Mouse (Mus musculus): ENCODE results near the gene Pklr. TPM values are rescaled to one million over a fixed set of nuclear protein-coding genes. Genes with fewer than 3 reads are reported as not detected.
A peak's percentile ranks its signal among the peaks of the same experiment; 100 is the strongest.

The Pklr gene
- polyA plus RNA-seq, 1 experiment = 79.3 TPM

- 61% methylated on average over 12 of the region's 12 CpGs for WGBS
These were observed 33.2 kb upstream of the Pklr start for GRCm38 (mm10) chr3:89102495-89103290.

GRCm38 (mm10) chr3:89103291-89103595 is 32.7 kb upstream of the Pklr start:
- H3K4me1 ChIP-seq (ENCODE audit: control insufficient read depth, insufficient read depth, low read length) = no peaks in the 10 kb centered on the region; the same call in 1 of the 2 replicates
- H3K4me3 ChIP-seq (ENCODE audit: insufficient read depth, low read depth, low read length) = no peak overlapping the region
- DNase-seq = no peak
- H3K27ac ChIP-seq (ENCODE audit: insufficient read depth, low read depth, low read length) = no peak overlapping the region
- no peak for TF ChIP-seq POLR2A (IDR thresholded peaks at IDR 0.05; ENCODE audit: low read depth, low read length)
- TF ChIP-seq CTCF (conservative IDR thresholded peaks at IDR 0.05; ENCODE audit: insufficient read depth, insufficient read length, low read depth, low read length) = no peak
- no peaks in the 10 kb centered on the region for H3K27me3 ChIP-seq (replicated peaks; ENCODE audit: control insufficient read depth, insufficient read depth, low read length)
- WGBS = 61% methylated on average over 4 of the region's 4 CpGs
- no peaks in the 10 kb centered on the region for H3K36me3 ChIP-seq (ENCODE audit: control insufficient read depth, insufficient read depth, low read length)

More at GRCm38 (mm10) chr3:89102495-89103290, 33.2 kb upstream of the Pklr start:
- H3K27ac ChIP-seq (ENCODE audit: insufficient read depth, low read depth, low read length) = no peak overlapping the region
- DNase-seq = no peak
- no peak overlapping the region for H3K4me3 ChIP-seq (ENCODE audit: insufficient read depth, low read depth, low read length)
- TF ChIP-seq POLR2A (IDR thresholded peaks at IDR 0.05; ENCODE audit: low read depth, low read length) = no peak
- no peak for TF ChIP-seq CTCF (conservative IDR thresholded peaks at IDR 0.05; ENCODE audit: insufficient read depth, insufficient read length, low read depth, low read length)
- no peaks in the 10 kb centered on the region for H3K27me3 ChIP-seq (replicated peaks; ENCODE audit: control insufficient read depth, insufficient read depth, low read length)
- H3K36me3 ChIP-seq (ENCODE audit: control insufficient read depth, insufficient read depth, low read length) = no peaks in the 10 kb centered on the region
- no peaks in the 10 kb centered on the region; the same call in 1 of the 2 replicates for H3K4me1 ChIP-seq (ENCODE audit: control insufficient read depth, insufficient read depth, low read length)

GRCm38 (mm10) chr3:89106881-89107280 is 29.1 kb upstream of the Pklr start:
- no peak overlapping the region for H3K4me3 ChIP-seq (ENCODE audit: insufficient read depth, low read depth, low read length)
- H3K4me1 ChIP-seq (ENCODE audit: control insufficient read depth, insufficient read depth, low read length) = no peaks in the 10 kb centered on the region; the same call in 1 of the 2 replicates
- no peaks in the 10 kb centered on the region for H3K27me3 ChIP-seq (replicated peaks; ENCODE audit: control insufficient read depth, insufficient read depth, low read length)
- no peak overlapping the region for H3K27ac ChIP-seq (ENCODE audit: insufficient read depth, low read depth, low read length)
- TF ChIP-seq CTCF (conservative IDR thresholded peaks at IDR 0.05; ENCODE audit: insufficient read depth, insufficient read length, low read depth, low read length) = no peak
- no peak for TF ChIP-seq POLR2A (IDR thresholded peaks at IDR 0.05; ENCODE audit: low read depth, low read length)
- H3K36me3 ChIP-seq (ENCODE audit: control insufficient read depth, insufficient read depth, low read length) = no peaks in the 10 kb centered on the region
- no peak for DNase-seq

GRCm38 (mm10) chr3:89107545-89107944 is 28.4 kb upstream of the Pklr start:
- WGBS = 74% methylated on average over 3 of the region's 3 CpGs
- TF ChIP-seq POLR2A (IDR thresholded peaks at IDR 0.05; ENCODE audit: low read depth, low read length) (no peak), CTCF (conservative IDR thresholded peaks at IDR 0.05; ENCODE audit: insufficient read depth, insufficient read length, low read depth, low read length) (no peak)

GRCm38 (mm10) chr3:89108146-89108545 is 27.8 kb upstream of the Pklr start:
- Histone ChIP-seq H3K4me3 (ENCODE audit: insufficient read depth, low read depth, low read length) (no peak overlapping the region), H3K27me3 (replicated peaks; ENCODE audit: control insufficient read depth, insufficient read depth, low read length) (no peaks in the 10 kb centered on the region), H3K36me3 (ENCODE audit: control insufficient read depth, insufficient read depth, low read length) (no peaks in the 10 kb centered on the region), H3K27ac (ENCODE audit: insufficient read depth, low read depth, low read length) (no peak overlapping the region), H3K4me1 (ENCODE audit: control insufficient read depth, insufficient read depth, low read length) (no peaks in the 10 kb centered on the region)
- 22% methylated on average over 1 of the region's 1 CpGs for WGBS
- DNase-seq = no peak
- no peak for TF ChIP-seq CTCF (conservative IDR thresholded peaks at IDR 0.05; ENCODE audit: insufficient read depth, insufficient read length, low read depth, low read length)
- no peak for TF ChIP-seq POLR2A (IDR thresholded peaks at IDR 0.05; ENCODE audit: low read depth, low read length)

More at GRCm38 (mm10) chr3:89107545-89107944, 28.4 kb upstream of the Pklr start:
- no peaks in the 10 kb centered on the region for H3K36me3 ChIP-seq (ENCODE audit: control insufficient read depth, insufficient read depth, low read length)
- no peak overlapping the region for H3K27ac ChIP-seq (ENCODE audit: insufficient read depth, low read depth, low read length)
- H3K27me3 ChIP-seq (replicated peaks; ENCODE audit: control insufficient read depth, insufficient read depth, low read length) = no peaks in the 10 kb centered on the region
- H3K4me3 ChIP-seq (ENCODE audit: insufficient read depth, low read depth, low read length) = no peak overlapping the region
- DNase-seq = no peak
- no peaks in the 10 kb centered on the region for H3K4me1 ChIP-seq (ENCODE audit: control insufficient read depth, insufficient read depth, low read length)

- WGBS = 24% methylated on average over 4 of the region's 4 CpGs
- no peaks in the 10 kb centered on the region for H3K36me3 ChIP-seq (ENCODE audit: control insufficient read depth, insufficient read depth, low read length)
- DNase-seq = peak; percentile 70
These were observed 22.9 kb upstream of the Pklr start for GRCm38 (mm10) chr3:89113058-89113457.

GRCm38 (mm10) chr3:89115522-89115921 is 20.4 kb upstream of the Pklr start:
- 4% methylated on average over 2 of the region's 2 CpGs for WGBS
- TF ChIP-seq POLR2A (IDR thresholded peaks at IDR 0.05; ENCODE audit: low read depth, low read length) (no peak), CTCF (conservative IDR thresholded peaks at IDR 0.05; ENCODE audit: insufficient read depth, insufficient read length, low read depth, low read length) (peak; percentile 46)
- peak; percentile 67 for DNase-seq
- Histone ChIP-seq H3K27ac (ENCODE audit: insufficient read depth, low read depth, low read length) (no peak overlapping the region), H3K4me3 (ENCODE audit: insufficient read depth, low read depth, low read length) (no peak overlapping the region), H3K4me1 (ENCODE audit: control insufficient read depth, insufficient read depth, low read length) (no peaks in the 10 kb centered on the region), H3K36me3 (ENCODE audit: control insufficient read depth, insufficient read depth, low read length) (no peaks in the 10 kb centered on the region), H3K27me3 (replicated peaks; ENCODE audit: control insufficient read depth, insufficient read depth, low read length) (no peaks in the 10 kb centered on the region)

More at GRCm38 (mm10) chr3:89113058-89113457, 22.9 kb upstream of the Pklr start:
- Histone ChIP-seq H3K27ac (ENCODE audit: insufficient read depth, low read depth, low read length) (peak overlapping the region; percentile 19; the same call in 1 of the 2 replicates), H3K27me3 (replicated peaks; ENCODE audit: control insufficient read depth, insufficient read depth, low read length) (no peaks in the 10 kb centered on the region), H3K4me1 (ENCODE audit: control insufficient read depth, insufficient read depth, low read length) (no peaks in the 10 kb centered on the region), H3K4me3 (ENCODE audit: insufficient read depth, low read depth, low read length) (no peak overlapping the region)
- no peak for TF ChIP-seq POLR2A (IDR thresholded peaks at IDR 0.05; ENCODE audit: low read depth, low read length)
- no peak for TF ChIP-seq CTCF (conservative IDR thresholded peaks at IDR 0.05; ENCODE audit: insufficient read depth, insufficient read length, low read depth, low read length)

All from kidney, adult 2 months (tissue).